Mouse (Mus musculus): ENCODE results near the gene Gtpbp3.

Gtpbp3 gene

DNA sequence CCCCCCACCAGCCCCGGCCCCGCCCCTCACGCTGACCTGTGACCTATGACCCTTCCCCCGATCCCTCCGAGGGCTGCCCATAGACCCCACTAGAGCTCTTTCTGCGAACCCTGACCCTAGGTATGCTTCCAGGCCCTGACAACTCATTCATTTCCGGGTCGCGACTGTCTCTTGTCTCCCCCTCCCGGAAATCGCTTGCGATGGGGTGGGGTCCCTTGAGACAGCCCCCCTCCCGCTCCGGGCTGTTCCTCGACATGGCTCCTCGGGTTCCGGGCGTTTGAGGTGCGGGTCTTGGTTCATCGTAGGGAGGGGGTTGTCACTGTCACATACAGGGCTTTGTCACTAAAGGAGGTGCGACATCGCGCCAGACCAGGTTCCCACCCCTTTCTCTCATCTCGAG, 18.5 kb upstream of the Gtpbp3 start:
- DNase-seq (ENCODE audit: low read depth, low spot score) = peak; percentile 81

DNA sequence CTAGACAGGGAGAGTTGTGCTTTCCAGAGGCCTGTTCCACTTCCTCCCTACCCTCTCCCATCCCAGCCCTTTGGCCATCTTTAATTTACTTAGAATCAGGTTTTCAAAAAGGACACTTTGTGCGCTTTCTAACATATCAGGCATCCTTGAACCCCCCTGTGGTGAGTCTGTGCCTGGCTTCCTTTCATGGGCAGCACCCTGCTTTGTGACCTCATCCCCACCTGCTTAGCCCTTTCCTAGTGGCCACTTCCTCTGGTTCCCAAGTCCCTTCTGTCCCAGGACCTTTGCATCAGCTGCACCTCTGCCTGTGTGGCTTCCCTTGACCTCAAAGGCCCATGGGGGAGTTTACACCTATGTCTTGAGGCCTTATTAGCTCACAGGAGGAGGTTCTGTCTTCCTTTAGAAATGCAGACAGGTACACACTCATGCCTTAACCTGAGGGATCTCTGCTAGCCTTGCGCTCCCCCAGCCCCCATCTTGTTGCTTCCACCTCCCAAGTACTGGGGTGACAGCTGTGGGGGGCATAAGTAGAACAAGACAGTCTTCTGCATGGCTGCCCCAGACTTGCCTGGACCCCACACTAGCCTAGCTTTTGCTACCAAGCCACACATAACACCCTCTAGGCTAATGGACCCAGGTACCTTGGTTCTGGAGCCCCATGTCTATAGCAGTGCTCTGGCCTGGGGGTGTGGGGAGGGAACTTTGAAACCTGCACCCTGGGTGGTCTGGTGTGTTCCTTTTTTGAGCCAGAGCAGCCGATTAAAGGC, 17.6 kb upstream of the Gtpbp3 start:
- DNase-seq (ENCODE audit: low read depth, low spot score) = no peak

DNA sequence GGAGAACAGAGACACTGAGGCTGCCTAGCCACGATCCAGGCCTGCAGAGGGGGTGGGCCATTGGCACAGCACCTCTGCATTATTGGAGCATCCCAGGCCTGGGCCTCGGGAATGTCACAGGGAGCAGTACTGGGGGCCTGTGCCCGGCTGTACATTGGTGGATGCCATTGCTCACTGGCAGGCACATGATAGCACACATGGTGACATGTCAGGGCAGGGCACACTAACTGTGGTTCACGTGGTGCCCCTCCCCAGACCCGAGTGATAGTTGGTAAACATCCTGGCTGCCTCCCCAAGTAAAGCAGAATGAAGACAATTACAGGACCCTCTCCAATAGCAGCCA, 17.0 kb upstream of the Gtpbp3 start:
- DNase-seq (ENCODE audit: low read depth, low spot score) = no peak

DNA sequence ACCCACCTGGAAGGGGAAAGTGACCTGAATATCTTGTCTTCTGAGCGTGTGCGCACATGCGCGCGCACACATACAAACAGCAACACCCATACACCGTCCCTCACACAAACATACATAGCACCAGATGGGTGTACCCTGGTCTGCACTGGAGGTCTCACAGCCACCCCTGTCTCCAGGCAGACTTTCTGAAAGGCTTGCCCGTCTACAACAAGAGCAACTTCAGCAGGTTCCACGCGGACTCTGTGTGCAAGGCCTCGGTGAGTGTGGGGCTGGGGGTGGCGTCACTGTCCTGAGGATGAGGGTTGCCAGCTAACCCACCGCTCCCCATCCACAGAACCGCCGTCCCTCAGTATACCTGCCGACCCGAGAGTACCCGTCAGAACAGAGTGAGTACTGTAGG, 16.0 kb upstream of the Gtpbp3 start:
- no peak for DNase-seq (ENCODE audit: low read depth, low spot score)

DNA sequence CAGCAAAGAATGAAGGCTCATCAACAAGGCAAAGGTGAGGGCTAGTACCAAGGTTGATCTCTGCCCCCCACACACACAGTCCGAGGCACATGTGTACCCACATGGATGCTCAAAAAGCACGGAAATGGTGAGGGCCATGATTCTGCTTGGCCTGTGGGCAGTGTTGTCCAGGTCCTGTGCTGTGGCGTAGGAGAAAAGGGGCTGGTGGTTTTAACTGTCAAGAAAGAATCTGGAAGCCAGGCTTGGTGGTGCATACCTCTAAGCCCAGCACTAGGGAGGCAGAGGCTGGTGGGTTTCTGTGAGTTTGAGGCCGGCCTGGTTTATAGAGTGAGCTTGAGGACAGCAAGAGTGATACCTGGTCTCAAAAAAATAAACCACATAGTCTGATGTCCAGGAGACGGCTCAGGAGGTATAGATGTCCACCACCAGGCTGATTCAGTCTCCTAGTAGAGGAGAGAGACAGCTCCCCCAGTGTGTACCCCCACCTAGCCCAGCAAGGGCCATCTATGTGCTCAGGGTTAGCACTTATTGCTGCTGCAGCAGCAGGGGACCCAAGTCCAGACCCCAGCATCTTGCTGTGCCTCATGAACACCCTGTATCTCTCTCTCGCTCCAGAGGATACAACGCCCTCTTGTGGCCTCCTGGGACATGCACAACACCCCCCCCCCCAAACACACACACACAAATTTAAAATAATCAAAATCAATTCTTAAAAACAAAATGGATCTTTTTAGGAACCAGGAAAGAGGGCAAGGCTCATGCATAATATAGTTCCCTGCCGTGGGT, 15.1 kb upstream of the Gtpbp3 start:
- no peak for DNase-seq (ENCODE audit: low read depth, low spot score)

DNA sequence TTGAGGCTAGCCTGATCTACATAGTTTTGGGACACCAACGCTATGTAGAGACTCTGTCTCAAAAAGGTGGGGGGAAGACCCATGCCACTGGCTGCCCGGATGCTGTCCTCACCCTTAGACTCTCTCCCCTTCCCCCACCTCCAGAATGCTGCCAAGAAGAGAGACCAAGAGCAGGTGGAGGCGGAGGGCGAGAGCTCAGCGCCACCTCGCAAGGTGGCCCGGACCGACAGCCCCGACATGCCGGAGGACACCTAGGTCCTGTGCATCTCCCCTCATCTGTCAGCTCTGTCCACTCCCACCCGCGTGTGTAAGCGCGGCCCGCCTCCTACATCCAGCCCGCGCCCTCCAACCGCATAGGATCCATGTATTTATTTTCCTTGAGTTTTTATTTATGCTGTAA, 13.6 kb upstream of the Gtpbp3 start:
- DNase-seq (ENCODE audit: low read depth, low spot score) = no peak

DNA sequence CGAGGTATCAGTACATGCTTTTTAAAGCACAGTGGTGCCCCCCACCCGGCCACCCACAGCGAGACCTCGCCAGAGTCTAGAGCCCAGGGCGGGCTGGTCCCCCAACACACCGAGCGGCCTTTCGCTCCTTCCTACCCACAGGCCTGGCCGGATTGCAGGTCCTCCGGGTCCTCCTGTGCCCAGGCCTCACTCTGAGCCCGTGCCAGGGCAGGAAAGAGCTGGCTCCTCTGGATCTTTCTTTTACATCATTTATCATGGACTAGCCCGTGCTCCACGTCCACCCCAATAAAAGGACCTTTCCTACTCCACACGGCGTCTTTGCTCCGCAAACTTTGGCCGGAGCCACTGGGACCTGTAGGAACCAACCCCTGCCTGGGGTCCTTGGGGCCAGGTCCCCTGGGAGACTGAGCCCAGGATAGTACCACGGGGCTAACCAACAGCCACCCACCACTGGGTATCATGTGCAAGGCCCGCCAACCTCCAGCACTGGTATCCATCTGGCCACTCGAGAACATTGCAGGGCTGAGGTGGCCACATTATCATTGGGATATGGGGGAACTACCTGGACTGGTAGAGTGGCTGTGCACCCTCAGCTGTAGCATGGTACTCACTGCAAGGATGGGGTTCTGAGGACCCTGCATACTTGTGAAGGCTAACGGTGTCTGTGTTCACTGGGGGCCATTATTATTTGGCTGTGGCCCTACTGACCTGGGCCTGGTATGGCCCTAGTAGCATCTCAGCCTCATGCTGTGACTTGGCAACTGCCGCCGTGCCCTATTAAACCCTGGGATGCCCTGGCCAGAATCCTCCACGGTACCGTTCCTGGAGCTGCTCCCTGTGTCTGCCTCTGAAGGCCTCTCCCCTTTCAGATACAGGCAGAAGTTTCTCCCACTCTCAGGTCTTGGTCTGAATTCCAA, 12.9 kb upstream of the Gtpbp3 start:
- DNase-seq (ENCODE audit: low read depth, low spot score) = no peak

DNA sequence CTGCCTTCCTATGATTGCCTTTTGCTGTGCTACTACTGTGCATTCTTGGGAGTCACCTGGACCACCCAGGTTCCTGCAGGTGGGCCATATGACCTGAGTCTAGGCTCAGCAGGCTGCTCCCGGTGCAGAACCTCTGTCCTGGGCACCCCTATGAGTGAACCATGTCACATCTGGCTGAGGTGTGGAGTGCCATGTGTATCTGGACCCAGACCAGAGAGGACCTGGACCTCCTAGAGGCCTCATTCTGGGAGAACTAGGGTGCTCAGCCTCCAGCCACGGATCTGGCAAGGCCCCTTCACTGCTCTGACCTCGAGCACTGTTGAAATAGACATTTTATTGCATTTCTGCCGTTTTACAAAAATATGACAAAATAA, 12.2 kb upstream of the Gtpbp3 start:
- DNase-seq (ENCODE audit: low read depth, low spot score) = no peak

DNA sequence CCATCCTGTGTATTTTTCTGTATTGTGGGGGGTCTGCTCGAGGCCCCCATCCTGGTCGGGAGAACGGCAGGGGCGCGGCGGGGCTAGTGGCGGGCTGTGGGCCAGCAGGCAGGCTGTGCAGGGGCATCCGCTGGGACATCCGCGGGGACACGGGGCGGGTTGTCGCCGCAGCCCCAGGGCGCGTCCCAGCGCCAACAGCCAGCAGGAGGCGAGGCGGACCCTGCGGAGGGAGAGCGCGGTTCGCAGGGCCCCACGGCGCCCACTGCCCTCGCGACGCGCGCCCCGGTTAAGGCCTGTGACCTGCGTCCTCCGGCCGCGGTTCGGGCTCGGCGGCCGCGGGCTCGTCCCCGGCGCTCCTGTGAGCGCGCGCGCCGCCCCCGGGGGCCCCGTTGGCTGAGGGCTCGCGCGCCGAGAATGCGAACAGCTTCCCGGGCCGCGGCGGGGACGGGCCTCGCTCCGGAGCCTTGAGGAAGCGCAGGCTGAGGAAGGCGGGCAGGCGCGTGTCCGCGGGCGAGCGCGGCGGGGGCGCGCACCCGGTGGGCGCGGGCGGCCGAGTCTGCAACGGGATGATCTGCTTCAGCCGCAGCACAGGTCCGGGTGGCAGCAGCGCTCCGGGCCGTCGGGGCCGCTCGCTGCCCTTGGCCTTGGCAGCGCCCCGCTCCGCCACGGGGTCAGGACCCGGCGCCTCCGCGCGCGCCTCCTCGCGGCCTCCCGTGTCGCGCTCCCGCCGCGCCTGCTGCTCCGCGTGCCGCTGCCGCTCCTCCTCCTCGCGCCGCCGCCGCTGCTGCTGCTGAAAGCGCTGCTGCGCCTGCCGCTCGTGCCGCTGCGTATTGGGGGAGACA, 11.6 kb upstream of the Gtpbp3 start:
- DNase-seq (ENCODE audit: low read depth, low spot score) = no peak

DNA sequence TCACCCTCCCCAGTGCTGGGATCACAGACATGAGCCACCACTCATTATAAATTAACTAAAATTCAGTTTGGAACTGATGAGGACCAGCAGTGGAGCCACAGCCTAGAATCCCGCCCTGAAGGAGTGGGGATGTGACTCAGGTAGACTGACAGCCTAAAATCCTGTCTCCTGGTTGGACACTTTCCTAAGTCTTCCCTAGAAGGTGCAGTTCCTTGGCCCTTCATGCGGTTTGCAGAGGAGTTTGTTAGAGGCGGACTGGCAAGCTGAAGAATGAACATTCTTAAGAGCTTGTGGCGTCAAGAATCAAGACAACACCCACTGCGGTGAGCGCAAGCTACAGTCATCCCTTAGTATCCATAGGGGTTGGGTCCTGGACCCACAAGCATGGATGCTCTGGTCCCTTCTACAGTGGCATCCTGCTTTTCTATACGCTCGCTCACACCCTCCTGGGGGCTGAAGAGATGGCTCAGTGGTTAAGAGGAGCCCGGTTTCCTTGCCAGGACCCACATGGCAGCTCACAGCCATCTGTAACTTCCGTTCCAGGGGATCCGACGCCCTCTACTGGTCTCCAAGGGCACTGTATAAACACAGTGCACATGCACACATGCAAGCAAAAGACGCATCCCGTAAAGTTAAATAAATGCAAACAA, 10.6 kb upstream of the Gtpbp3 start:
- peak; percentile 89 for DNase-seq (ENCODE audit: low read depth, low spot score)

DNA sequence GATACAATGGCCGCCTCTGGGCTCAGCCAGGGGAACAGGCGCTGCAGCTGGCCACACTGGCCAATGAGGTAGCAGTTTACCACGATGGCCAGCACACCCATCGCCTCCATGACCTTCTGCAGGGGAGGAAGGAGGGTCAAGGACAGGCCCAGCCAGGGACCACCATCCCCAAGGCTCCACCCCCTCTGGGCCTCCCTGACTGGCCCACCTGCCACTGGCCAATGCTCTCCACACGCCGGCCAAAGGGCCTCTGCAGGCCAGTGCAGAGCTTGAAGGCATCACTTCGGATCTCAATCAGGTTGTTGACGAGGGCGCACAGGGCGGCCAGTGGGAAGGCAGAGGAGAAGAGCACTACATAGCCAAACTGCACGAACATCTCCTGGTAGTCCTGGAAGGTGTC, 9.0 kb upstream of the Gtpbp3 start:
- no peak for DNase-seq (ENCODE audit: low read depth, low spot score)

DNA sequence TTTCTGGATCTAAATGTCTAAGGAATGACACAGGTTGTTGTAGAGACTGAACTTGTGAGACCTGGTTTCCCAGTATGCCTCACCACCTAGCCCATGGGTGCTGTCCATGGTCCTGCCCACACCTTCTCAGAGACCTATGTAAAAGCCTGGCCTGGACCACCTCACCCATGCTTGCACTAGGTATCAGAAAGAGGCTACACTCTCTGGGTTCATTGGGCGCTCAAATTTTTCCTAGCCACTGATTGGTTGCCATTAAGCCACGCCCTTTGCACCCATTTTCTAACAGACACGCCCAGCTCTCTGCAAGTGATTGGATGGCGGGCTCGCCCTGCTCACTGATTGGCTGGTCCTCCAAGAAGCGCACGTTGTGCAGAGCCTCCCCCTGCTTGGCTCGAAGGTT, 4.0 kb upstream of the Gtpbp3 start:
- DNase-seq (ENCODE audit: low read depth, low spot score) = peak; percentile 99

DNA sequence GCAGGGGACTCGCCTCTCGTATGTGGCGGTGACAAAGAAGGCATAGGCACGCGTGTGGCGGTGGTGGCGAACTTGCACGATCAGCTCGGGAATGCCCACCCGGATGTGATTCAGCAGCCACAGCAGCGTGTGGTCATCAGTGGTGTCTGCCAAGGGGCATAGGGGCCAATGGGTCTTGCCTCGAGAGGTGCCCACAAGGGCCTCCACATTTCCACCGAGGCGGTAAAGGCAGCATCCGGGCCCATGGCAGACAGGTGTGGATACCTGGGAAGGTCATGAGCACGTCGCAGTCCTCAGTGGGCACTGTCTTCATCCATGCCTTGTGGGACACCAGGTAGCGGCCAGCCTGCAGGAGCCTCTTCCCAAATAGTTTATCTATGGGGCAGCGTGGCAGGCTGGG, 3.2 kb upstream of the Gtpbp3 start:
- DNase-seq (ENCODE audit: low read depth, low spot score) = no peak

DNA sequence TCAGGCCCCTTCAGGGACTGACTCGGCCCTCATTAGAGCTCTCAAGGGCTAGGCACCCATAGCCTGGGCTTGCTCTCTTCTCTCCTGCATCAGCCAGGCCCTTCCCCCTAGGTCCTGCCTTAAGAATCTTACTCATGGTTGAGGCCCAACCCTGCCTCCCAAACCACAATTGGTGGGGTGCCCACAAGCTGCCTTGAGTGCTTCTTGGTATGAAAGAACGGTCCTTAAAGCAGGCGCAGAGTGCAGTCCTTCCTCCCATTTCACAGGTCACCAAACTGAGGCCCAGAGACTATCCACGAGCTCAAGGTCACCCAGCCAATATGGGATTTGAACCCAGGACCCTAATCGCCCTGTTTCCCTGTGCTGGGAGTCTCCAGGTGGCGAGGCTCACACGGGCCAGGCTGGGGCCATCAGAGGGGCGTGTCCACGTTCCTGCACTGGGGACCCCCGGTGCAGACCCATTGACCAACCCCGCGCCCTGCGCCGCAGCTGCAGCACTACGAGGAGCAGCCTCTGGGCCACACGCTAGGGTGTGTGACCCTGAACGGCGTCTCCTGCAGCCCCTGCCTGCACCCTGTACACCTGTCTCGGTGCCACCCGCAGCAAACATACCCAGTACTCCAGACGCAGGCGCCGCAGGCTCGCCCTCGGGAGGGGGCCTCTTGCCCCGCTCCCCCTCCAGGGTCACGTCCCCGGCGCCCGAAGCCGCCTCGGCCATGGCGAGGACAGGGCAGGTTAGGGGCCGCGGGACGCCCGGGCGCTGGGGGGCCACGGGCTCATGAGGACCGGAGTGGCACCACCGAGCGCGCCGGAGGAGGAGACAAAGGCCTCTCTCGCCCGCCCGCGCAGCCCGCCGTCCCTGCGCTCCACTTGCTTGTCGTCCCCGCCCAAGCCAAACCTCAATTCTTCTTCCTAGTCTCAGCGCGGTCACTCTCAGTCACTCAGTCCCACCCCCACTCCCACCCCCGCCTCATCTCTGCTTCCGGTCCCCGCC, 2.5 kb upstream of the Gtpbp3 start, which contains the start of gene Ano8:
TSS of gene Ano8 (minus strand) at position 822 of the 994 bp plus-strand sequence.
- peak; percentile 91 for DNase-seq (ENCODE audit: low read depth, low spot score)

DNA sequence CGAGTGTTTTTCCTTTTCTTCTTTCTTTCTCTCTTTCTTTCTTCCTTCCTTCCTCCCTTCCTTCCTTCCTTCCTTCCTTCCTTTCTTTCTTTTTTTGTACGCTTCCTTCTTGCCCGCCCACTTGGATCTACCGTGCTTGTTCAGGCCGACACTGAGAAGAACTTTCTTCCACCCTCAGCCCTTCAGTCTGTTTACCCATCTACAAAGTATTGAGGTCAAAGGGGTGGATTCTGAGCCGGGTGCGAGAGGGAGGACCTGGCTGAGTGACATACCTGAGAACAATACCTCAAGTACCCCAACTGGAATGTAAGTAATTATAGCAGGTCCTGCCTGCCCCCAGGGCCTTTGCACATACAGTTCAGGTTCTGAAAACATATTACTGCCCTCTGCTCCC, 1.8 kb upstream of the Gtpbp3 start:
- DNase-seq (ENCODE audit: low read depth, low spot score) = peak; percentile 81

DNA sequence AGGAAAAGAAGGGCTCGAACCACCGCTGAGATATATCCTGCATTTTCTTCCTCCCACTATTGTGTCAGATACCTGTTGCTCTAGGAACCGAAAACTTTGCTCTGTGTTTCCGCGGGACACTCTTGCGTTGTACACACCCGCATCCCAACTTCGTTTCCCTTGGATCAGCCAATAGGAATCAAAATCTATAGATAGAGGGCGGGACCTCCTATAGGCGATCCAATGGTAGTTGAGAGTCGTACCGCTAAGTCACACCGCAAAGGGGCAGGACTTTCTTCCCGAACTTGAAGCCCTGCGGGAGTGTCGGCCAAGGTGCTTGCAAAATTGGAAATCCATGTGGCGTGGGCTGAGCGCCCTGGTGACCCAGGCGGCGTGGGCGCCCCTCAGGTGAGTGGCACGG, 551 bp downstream of the Gtpbp3 start:
- DNase-seq (ENCODE audit: low read depth, low spot score) = peak; percentile 99

DNA sequence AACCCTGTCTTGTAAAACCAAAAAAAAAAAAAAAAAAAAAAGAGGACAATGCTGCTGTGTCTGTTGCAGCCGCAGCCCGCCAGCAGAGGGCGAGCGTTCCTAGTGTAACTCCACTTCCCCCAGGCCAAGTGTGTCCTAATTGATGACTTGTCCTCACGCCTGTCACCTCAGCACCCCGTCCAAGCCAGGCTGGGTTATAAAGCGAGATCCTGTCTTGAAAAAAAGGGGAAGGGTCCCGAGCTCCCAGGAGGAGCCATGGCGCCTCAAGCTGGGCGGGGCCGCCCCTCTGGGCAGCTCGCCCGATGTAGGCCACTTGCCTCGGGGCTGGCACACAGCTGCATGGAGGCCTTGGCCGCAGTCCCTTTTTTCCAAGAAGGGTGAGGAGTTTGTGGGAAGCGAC, 7.1 kb downstream of the Gtpbp3 start:
- DNase-seq (ENCODE audit: low read depth, low spot score) = peak; percentile 79

DNA sequence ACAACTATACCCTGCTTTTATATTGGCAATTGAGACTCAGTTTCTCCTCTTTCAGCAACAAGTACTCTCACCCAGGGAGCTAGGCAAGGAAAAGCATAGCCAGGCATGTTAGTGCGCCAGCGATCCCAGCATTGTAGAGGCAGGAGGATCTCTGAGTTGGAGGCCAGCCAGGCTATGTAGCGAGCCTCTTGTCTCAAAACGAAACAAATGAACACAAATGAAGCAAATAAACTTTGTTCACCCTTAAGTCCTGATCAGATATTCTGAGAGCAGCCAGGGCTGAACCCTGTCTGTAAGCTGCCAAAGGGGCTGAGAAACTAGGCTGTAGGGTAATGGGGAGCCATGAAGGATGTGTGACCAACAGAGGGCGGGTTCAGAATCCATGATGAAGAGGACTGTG, 7.9 kb downstream of the Gtpbp3 start:
- no peak for DNase-seq (ENCODE audit: low read depth, low spot score)

DNA sequence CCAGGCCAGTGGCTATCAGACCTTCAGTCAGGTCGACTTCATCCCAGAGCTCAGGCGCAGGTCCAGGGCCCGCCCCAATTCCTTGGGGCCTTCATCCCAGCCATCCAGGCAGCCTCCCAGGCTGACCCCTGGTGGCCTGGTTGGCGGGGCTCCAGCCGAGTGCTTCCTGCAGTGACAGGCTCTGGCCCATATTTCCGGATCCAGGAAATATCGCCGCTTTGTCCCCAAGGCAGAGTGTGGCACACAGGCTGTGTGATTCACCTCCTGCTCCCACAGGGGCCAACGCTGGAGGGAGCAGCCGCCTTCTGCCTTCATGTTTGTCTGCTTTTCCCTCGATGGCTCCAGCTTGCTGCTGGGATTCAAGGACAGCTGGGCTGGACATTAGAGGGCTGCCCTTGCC, 8.6 kb downstream of the Gtpbp3 start:
- no peak for DNase-seq (ENCODE audit: low read depth, low spot score)
